Mouse (Mus musculus): Measurements from ENCODE around the gene Shf. TPM values are rescaled to one million over a fixed set of nuclear protein-coding genes. Genes with fewer than 3 reads are reported as not detected.
A peak's percentile ranks its signal among the peaks of the same experiment; 100 is the strongest.

The Shf gene
- polyA plus RNA-seq, 1 experiment from 2014 or later: 1.7 TPM

DNA sequence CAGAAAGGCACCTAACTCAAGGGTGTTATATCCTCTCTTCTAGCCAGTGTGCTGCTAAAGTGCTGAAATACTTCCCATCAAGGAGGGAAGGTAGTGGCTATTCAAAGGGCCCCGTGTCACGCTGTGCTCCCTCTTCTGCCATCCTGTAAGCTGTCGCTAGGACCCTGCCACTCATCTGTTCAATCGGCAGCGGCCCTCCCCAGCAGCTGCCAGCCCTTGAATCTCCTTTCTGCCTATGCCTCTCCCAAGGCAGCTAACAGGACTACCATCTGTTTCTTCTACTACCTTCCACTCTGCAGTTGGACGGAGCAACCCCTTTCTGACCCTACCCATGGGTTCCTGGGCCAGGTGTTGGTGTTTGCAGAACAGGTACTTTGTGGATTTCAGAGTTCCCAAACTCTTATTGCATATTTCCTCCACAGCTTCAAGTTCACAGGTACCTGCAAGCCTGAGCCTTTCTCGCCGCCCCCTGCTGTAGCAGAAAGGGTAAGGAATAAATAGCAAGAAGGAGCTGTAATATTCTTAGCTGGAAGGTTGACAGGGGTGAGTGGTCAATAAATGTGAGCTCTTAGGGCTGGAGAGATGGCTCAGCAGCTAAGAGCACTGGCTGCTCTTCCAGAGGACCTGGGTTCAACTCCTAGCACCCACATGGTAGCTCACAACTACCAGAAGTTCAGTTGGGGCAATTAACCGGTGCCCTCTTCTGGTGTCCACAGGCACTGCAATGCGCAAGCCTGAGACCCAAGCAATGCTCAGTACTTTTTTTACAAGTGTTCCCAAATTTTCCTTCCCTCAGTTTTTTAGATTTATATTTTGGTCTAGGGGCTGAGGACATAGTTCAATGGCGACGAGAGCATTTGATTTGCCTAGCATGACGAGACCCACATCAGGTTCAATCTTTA lies 6.1 kb downstream of the Shf start:
- Histone ChIP-seq H3K9me3 (ENCODE audit: control insufficient read depth, low read length) (no peaks in the 10 kb centered on the region), H3K27me3 (ENCODE audit: control insufficient read depth, insufficient read depth, low read length) (no peaks in the 10 kb centered on the region), H3K27ac (replicated peaks) (no peak overlapping the region), H3K4me2 (replicated peaks; ENCODE audit: low read depth) (no peak overlapping the region), H3K36me3 (ENCODE audit: control insufficient read depth, insufficient read depth, low read length) (no peaks in the 10 kb centered on the region; the same call in 1 of the 2 replicates), H3K4me1 (replicated peaks; ENCODE audit: control insufficient read depth, insufficient read depth) (no peaks in the 10 kb centered on the region), H3K4me3 (ENCODE audit: low read depth, low read length) (no peak overlapping the region), H3K9ac (ENCODE audit: low read length) (no peak overlapping the region)
- WGBS: 91% methylated on average over 13 of the region's 13 CpGs
- ATAC-seq (ENCODE audit: low FRiP score, low TSS enrichment) (no peak), DNase-seq (ENCODE audit: low spot score) (no peak)
- no peak for TF ChIP-seq EP300 (optimal IDR thresholded peaks at IDR 0.05)
- TF ChIP-seq CTCF (IDR thresholded peaks at IDR 0.05; ENCODE audit: low read depth): peak; percentile 27

DNA sequence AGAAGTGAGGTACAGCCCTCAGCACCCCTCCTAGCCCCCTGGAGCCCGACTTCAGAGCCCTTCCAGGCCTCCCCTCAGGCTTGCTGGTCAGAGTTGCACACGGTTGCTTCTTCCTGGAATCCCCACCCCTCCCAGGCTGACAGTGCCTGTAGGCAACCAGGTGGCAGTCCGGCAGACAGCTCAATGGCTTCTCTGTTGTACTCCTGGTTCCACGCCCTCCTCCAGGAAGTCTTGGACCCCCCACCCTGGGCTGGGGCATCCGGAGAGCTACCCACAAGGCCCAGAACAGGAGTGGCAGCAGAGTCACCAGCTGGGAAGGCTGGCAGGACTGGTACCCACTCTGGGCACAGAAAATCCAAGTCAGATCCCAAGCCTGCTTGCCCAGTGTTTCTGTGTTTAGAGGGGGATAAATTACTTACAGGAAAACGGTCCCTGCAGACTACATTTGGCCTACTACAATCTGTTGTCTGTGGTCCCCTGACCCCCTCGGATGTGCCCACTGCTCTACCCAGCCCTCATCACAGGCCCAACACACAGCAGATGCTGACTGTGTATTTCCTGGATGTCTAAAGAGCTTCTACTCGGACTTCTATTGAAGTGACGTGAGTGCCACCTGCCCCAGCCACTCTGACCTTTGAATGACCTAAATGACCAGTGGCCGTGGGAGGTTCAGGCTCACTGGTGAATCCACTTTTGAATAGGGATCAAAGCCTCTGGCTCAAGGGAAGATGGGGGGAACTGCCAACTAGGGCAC lies 6.9 kb downstream of the Shf start:
- no peak overlapping the region for H3K4me2 ChIP-seq (replicated peaks; ENCODE audit: low read depth)
- no peaks in the 10 kb centered on the region for H3K27me3 ChIP-seq (ENCODE audit: control insufficient read depth, insufficient read depth, low read length)
- H3K4me3 ChIP-seq (ENCODE audit: low read depth, low read length): no peak overlapping the region
- ATAC-seq (ENCODE audit: low FRiP score, low TSS enrichment) (no peak), DNase-seq (ENCODE audit: low spot score) (no peak)
- no peaks in the 10 kb centered on the region for H3K4me1 ChIP-seq (replicated peaks; ENCODE audit: control insufficient read depth, insufficient read depth)
- no peak overlapping the region for H3K9ac ChIP-seq (ENCODE audit: low read length)
- WGBS: 68% methylated on average over 10 of the region's 10 CpGs
- H3K27ac ChIP-seq (replicated peaks): no peak overlapping the region
- no peaks in the 10 kb centered on the region; the same call in 1 of the 2 replicates for H3K36me3 ChIP-seq (ENCODE audit: control insufficient read depth, insufficient read depth, low read length)
- H3K9me3 ChIP-seq (ENCODE audit: control insufficient read depth, low read length): no peaks in the 10 kb centered on the region
- no peak for TF ChIP-seq EP300 (optimal IDR thresholded peaks at IDR 0.05)
- TF ChIP-seq CTCF (IDR thresholded peaks at IDR 0.05; ENCODE audit: low read depth): no peak

DNA sequence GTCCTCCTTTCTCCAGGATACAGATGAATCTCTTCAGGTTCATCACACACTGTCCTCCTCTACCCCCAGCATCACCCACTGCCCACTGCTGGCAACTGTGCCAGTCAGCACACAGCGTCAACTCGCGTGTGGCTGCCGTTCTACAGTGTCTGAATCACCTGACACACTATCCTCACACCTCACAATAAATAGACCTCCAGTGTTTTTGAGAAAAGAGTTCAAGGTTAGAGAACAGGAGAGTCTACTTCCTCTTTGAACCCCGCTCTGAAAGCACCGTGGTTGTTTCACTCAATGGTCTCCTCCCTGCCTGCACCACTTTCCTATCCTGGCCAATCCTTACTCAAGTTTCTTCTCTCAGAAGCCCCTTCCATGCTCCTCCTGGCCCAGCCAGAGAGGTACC lies 7.8 kb downstream of the Shf start:
- TF ChIP-seq CTCF (IDR thresholded peaks at IDR 0.05; ENCODE audit: low read depth) (no peak), EP300 (optimal IDR thresholded peaks at IDR 0.05) (no peak)
- no peak for ATAC-seq (ENCODE audit: low FRiP score, low TSS enrichment)
- DNase-seq (ENCODE audit: low spot score): no peak
- Histone ChIP-seq H3K27me3 (ENCODE audit: control insufficient read depth, insufficient read depth, low read length) (no peaks in the 10 kb centered on the region), H3K27ac (replicated peaks) (no peak overlapping the region), H3K9me3 (ENCODE audit: control insufficient read depth, low read length) (no peaks in the 10 kb centered on the region), H3K9ac (ENCODE audit: low read length) (no peak overlapping the region), H3K36me3 (ENCODE audit: control insufficient read depth, insufficient read depth, low read length) (no peaks in the 10 kb centered on the region; the same call in 1 of the 2 replicates), H3K4me2 (replicated peaks; ENCODE audit: low read depth) (no peak overlapping the region), H3K4me1 (replicated peaks; ENCODE audit: control insufficient read depth, insufficient read depth) (no peaks in the 10 kb centered on the region), H3K4me3 (ENCODE audit: low read depth, low read length) (no peak overlapping the region)
- WGBS: 82% methylated on average over 6 of the region's 6 CpGs

DNA sequence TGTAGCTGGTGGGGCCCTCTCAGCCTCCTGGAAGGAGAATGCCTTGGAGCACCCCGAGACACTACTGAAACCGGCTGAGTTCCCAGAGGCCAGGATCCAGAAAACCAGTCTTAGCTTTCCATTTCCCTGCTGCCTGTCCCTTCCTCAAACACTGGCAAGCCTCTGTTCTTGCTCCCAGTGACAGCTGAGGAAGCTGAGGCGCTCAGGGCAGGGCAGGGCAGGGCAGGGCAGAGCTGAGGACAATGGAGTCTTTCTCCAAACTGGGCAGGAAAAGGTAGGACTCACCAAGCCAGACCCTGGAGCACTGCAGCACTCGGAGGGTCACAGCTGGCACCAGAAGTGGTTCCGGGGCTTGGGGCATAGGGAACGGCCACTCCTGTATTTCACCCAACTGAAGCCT lies 8.7 kb downstream of the Shf start:
- TF ChIP-seq EP300 (optimal IDR thresholded peaks at IDR 0.05) (no peak), CTCF (IDR thresholded peaks at IDR 0.05; ENCODE audit: low read depth) (no peak)
- ATAC-seq (ENCODE audit: low FRiP score, low TSS enrichment): peak; percentile 63; the same call in 1 of the 2 replicates
- no peak overlapping the region for H3K27ac ChIP-seq (replicated peaks)

DNA sequence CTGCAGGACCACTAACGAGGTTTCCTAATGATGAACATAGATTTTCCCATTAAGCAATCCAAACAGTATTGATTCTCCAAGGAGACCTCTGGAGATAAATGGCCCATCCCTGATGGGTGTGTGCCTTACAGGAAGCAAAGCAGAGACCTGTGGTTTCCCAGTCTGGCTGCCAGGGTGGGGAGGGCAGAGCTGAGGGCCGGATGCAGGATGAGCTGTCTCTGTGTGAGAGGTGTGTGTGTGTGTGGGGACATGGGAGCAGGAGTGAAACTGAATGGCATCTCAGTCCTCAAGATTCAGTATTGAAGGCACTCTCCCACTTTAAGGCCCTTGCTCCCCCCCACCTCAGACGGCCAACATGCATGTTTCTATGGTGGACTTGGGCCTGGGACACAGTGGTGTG lies 12.8 kb downstream of the Shf start:
- Histone ChIP-seq H3K36me3 (ENCODE audit: control insufficient read depth, insufficient read depth, low read length) (no peaks in the 10 kb centered on the region; the same call in 1 of the 2 replicates), H3K4me2 (replicated peaks; ENCODE audit: low read depth) (no peak overlapping the region), H3K27me3 (ENCODE audit: control insufficient read depth, insufficient read depth, low read length) (no peaks in the 10 kb centered on the region), H3K4me3 (ENCODE audit: low read depth, low read length) (no peak overlapping the region), H3K27ac (replicated peaks) (no peak overlapping the region), H3K9me3 (ENCODE audit: control insufficient read depth, low read length) (no peaks in the 10 kb centered on the region), H3K9ac (ENCODE audit: low read length) (no peak overlapping the region), H3K4me1 (replicated peaks; ENCODE audit: control insufficient read depth, insufficient read depth) (peaks cover 5% of the 10 kb centered on the region; the same call in 1 of the 2 replicates)
- no peak for ATAC-seq (ENCODE audit: low FRiP score, low TSS enrichment)
- DNase-seq (ENCODE audit: low spot score): no peak
- WGBS: 77% methylated on average over 3 of the region's 3 CpGs
- TF ChIP-seq EP300 (optimal IDR thresholded peaks at IDR 0.05): no peak
- TF ChIP-seq CTCF (IDR thresholded peaks at IDR 0.05; ENCODE audit: low read depth): no peak

More for the DNA sequence above, 8.7 kb downstream of the Shf start:
- no peak overlapping the region for H3K4me3 ChIP-seq (ENCODE audit: low read depth, low read length)
- H3K9ac ChIP-seq (ENCODE audit: low read length): no peak overlapping the region
- H3K36me3 ChIP-seq (ENCODE audit: control insufficient read depth, insufficient read depth, low read length): no peaks in the 10 kb centered on the region; the same call in 1 of the 2 replicates
- H3K9me3 ChIP-seq (ENCODE audit: control insufficient read depth, low read length): no peaks in the 10 kb centered on the region
- no peak for DNase-seq (ENCODE audit: low spot score)
- H3K27me3 ChIP-seq (ENCODE audit: control insufficient read depth, insufficient read depth, low read length): no peaks in the 10 kb centered on the region
- no peaks in the 10 kb centered on the region for H3K4me1 ChIP-seq (replicated peaks; ENCODE audit: control insufficient read depth, insufficient read depth)
- no peak overlapping the region for H3K4me2 ChIP-seq (replicated peaks; ENCODE audit: low read depth)
- 67% methylated on average over 6 of the region's 6 CpGs for WGBS

All from stomach, postnatal 0 days (tissue).